17 mouse cellular contexts compared by ENCODE assay signal in the genomic region with DNA sequence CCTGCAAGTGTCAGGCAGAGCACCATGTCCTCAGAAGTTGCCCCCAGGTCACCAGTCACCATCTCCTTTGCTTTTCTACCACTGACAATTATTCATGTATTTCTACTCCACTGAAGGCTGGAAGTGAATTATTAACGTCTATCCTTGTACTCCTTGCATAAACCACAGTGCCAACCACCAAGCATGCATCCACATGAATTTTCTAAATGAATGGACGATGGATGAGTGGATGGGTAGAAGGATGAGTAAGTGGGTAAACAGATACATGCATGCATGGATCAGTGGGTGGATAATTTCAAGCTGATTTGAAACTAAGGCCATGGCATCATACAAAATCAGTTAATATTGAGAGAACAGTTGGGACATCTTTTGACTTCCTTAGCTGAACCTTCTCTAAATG.
"Had no signal": no experiment of that assay in that cellular context is flagged by ENCODE, and none has a peak within 500 bp of the region (broad histone marks: within the 10 kb centered on the region; RNA-seq: fewer than 3 reads in every experiment).

No protein-coding gene starts in this region.

- H3K4me1 ChIP-seq: lung, embryonic 15.5 days; megakaryocyte, embryonic 14.5 days; midbrain, embryonic 13.5 days; midbrain, embryonic 15.5 days; neural tube, embryonic 12.5 days; stomach, embryonic 15.5 days had no signal

- H3K27me3 ChIP-seq: lung, embryonic 15.5 days; megakaryocyte, embryonic 14.5 days; midbrain, embryonic 13.5 days; midbrain, embryonic 15.5 days; neural tube, embryonic 12.5 days; stomach, embryonic 15.5 days had no signal

- H3K4me2 ChIP-seq: lung, embryonic 15.5 days; midbrain, embryonic 11.5 days; midbrain, embryonic 13.5 days; midbrain, embryonic 15.5 days; neural tube, embryonic 12.5 days; stomach, embryonic 15.5 days had no signal

- H3K27ac ChIP-seq: lung, embryonic 15.5 days; macrophage; midbrain, embryonic 13.5 days; midbrain, embryonic 15.5 days; neural tube, embryonic 12.5 days; stomach, embryonic 15.5 days; stomach, postnatal 0 days had no signal

- H3K9ac ChIP-seq: lung, embryonic 15.5 days; midbrain, embryonic 13.5 days; midbrain, embryonic 15.5 days; neural tube, embryonic 12.5 days; stomach, embryonic 15.5 days had no signal

- H3K4me3 ChIP-seq: lung, embryonic 15.5 days; megakaryocyte, embryonic 14.5 days; midbrain, embryonic 13.5 days; midbrain, embryonic 15.5 days; neural tube, embryonic 12.5 days; stomach, embryonic 15.5 days had no signal

- H3K36me3 ChIP-seq: lung, embryonic 15.5 days; midbrain, embryonic 13.5 days; midbrain, embryonic 15.5 days; neural tube, embryonic 12.5 days; stomach, embryonic 15.5 days had no signal

- ATAC-seq: lung, postnatal 0 days; midbrain, embryonic 13.5 days; midbrain, embryonic 15.5 days had no signal

- DNase-seq: lung, adult 2 months; lung, postnatal 14 days; lung, postnatal 36 days; right cerebral cortex, postnatal 14 days; thymus, adult 2 months; thymus, postnatal 25 days; thymus, postnatal 4 days had no signal

- H3K9me3 ChIP-seq: lung, embryonic 15.5 days; megakaryocyte, embryonic 14.5 days; midbrain, embryonic 13.5 days; midbrain, embryonic 15.5 days; neural tube, embryonic 12.5 days; stomach, embryonic 15.5 days had no signal
